Mouse (Mus musculus) brain, embryonic 18.5 days (tissue): ENCODE data around the gene Ajm1.

Source experiments
- DNase-seq: peaks from one replicate; pipeline ENCODE4 v3.0.0-alpha.2; 2012; ENCODE audit warnings: low read depth, low spot score

The Ajm1 gene

GRCm38 (mm10) chr2:25581294-25581864, at the start of gene Ajm1:
Gene Ajm1 (minus strand): TSS chr2:25581757.
- DNase-seq = no peak

- DNase-seq = no peak
Observed at GRCm38 (mm10) chr2:25628738-25629137, 47.2 kb upstream of the Ajm1 start.

DNA sequence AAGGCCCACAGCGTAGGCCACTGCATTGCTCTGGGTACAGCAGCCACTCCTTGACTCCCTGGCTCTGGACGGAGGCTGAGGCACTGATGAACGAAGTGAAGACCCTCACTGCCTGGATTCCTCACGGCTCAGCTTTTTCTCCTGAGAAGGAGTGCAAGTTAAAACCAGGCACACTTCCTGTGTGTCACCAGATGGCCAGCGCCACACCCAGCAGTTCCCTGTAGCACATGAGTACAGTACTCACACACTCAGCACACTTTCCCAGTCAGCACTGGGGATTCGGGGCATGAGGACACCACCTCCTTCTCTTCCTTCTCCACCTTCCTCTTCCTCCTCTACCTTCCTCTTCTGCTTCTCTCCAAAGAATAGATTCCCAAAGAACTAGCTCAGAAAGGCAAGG, 46.3 kb upstream of the Ajm1 start, which contains the start of gene Fcna:
Gene Fcna, minus strand, starts transcription at position 220 of the 400 bp plus-strand sequence.
- no peak for DNase-seq

GRCm38 (mm10) chr2:25625986-25626385, 44.4 kb upstream of the Ajm1 start:
- no peak for DNase-seq

DNA sequence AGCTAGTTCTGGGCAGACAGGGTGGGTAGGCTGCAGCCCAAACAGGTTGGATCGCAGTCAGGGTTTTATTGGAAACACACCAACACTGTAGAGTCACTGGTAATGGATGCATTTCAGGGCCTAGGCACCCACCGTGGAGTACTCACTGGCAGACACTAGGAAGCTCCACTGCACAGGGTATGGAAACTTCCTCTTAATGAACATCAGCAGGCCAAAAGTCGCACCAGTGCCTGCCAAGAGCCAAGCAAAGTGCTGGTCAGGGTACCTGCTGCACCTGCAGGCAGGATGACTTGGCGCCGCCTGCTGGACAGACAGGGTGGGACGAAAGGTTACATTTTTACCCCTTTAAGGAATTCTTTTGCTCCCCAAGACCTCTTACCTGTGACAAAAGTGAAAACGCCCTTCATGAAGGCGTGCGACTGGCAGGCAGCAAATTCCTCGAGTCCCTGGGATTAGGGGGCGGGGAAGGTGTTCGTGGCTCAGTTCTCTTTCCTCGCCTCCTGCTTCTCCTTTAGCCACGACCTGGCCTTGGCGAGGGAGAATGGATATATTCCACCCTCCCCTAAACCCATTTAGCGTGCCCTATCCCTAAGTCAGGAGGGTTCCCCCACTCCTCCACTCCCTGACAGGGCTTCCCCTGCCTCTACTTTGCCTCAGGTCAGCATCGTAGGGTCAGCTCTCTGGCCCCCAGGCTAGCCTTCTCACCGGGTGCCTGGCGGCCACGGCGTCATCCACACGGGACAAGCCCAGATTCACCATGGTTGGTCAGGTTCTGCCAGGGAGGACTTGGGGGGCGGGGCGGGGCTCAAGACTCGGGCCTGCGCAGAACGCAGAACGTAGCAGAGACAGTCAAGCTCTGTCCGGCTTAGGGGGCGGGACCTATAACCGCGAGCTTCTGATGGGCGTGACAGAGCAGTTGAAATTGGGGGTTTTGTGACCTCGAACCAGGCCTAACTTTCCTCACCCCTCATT, 40.0 kb upstream of the Ajm1 start, which contains the start of gene Tmem141:
Gene Tmem141, minus strand, starts transcription at position 777 of the 972 bp plus-strand sequence.
- peak; percentile 69 for DNase-seq

DNA sequence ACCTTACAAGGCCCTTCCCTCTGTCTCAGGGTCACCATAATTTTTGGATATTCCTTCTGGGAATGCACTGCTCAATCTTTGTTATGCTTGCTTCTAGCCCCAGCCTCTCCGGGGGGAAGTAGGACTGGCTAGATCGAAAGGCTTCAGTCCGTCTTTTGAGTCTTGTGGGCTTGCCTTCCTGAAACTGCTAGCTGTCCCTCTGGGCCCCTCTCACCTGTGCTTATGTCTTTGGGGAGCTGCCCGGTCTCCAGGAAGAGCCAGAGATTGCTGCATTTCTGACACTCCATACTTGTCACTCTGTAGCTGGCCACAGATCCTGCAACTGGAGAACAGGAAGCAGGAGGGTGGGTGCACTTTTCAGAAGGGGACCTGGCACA, 39.3 kb upstream of the Ajm1 start:
- no peak for DNase-seq

DNA sequence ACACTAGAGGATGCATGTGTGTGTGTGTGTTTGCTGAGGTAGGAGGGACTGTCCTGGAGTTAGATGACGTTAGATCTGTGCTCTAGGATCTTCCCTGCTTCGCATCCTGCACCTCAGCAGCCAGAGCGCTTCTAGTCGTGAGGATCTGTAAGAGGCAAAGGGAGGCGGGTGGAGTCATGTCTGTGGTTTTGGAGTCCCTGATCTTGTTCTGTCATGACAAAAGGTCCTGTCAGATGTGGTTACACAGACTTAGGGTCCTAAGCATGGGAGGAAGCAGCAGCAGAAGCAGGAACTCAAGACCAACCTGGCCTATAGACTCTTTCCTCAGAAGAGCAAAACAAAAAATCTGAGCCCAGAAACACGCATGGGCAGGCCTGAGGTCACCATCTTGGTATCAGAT, 38.8 kb upstream of the Ajm1 start:
- no peak for DNase-seq

- DNase-seq = no peak
Observed at GRCm38 (mm10) chr2:25617578-25617977, 36.0 kb upstream of the Ajm1 start, which contains the start of gene Ccdc183. Gene Ccdc183 (minus strand): TSS chr2:25617678.

- no peak for DNase-seq
Observed at GRCm38 (mm10) chr2:25616398-25616797, 34.8 kb upstream of the Ajm1 start.

GRCm38 (mm10) chr2:25608671-25609070, 27.1 kb upstream of the Ajm1 start:
- no peak for DNase-seq

GRCm38 (mm10) chr2:25607761-25608622, 26.4 kb upstream of the Ajm1 start, which contains the start of gene Rabl6:
Gene Rabl6 (minus strand): TSS chr2:25608521.
- DNase-seq = peak; percentile 80

GRCm38 (mm10) chr2:25602526-25602925, 21.0 kb upstream of the Ajm1 start:
- no peak for DNase-seq

- no peak for DNase-seq
Observed at GRCm38 (mm10) chr2:25600037-25600436, 18.5 kb upstream of the Ajm1 start.

GRCm38 (mm10) chr2:25598749-25599148, 17.2 kb upstream of the Ajm1 start:
- no peak for DNase-seq

DNA sequence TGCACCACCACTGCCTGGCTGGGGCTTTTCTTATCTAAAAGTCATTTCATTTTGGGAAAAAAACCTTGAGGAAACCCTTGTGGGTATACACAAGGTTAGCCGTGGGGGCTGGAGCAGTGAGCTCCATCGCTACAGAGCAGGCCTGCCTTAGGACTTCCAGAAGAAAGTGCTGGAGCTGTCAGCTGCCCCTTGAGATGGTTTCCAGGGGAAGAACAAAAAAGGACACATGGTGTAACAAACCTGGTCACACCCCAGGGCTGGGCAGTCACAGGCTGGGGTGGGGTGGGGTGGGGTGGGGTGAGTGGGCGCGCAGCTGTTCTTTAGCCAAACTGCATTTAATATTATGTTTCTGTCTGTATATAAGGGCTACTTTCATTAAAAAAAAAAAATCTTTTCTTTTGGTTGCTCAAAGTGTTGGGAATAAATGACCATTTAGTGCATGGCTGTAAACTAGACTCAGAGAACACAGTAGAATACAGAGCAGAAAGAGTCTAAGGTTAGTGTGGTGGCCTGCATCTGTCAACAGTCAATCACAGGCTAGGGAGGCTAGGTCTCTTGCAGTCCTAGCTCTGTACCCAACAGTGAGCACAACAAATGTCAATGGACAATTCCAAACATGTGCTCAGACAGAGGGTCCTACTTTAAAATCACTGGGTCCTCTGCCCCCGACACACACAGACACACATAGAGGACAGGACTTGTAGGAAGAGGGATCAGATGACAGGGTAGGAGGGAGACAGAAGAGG, 15.4 kb upstream of the Ajm1 start:
- DNase-seq = no peak

DNA sequence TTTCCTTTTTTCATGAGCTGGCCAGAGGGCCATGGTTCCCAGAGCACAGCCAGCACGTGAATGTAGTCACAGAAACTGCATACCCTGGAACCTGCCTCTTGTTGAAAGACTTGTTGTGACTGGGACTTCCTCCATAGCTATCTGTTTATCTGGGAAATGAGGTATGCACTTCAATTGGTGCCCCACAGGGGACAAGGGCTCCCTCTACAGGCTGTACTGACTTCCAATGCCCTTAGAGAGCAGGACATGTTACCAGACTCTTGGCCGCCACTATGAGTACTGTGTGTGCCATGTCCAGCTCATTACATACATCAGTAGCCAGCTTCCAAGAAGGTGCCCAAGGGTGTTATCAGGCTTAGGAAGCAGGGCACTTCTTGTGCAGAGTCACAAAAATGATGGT, 10.3 kb upstream of the Ajm1 start:
- DNase-seq = no peak

GRCm38 (mm10) chr2:25588227-25588907, 6.8 kb upstream of the Ajm1 start:
- DNase-seq = no peak

DNA sequence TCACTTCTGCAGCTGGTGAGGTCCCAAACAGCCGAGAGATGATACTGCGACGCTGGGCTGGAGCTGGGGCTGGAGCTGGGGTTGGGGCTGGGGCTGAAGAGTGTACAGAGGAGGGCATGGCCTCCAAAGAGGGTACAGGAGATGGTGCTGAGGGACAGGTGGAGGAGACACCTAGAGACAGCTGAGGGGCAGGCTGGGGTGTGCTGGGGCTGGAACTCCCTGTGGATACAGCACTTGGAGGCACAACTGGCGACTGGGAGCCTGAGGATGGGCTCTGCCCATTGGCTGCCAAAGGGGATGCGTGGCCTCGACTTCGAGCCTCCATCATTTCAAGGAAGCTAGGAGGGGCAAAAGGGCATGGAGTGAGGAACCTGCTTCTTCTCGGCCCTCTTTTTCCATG, 5.7 kb upstream of the Ajm1 start:
- DNase-seq = no peak

- no peak for DNase-seq
Observed at GRCm38 (mm10) chr2:25585601-25586000, 4.0 kb upstream of the Ajm1 start.

- DNase-seq = no peak
Observed at GRCm38 (mm10) chr2:25584856-25585255, 3.3 kb upstream of the Ajm1 start.
